Mouse (Mus musculus) heart, adult 8-10 months (tissue): ENCODE results near the gene Agpat3. TPM values are rescaled to one million over a fixed set of nuclear protein-coding genes. Genes with fewer than 3 reads are reported as not detected.

Experiments used
- DNase-seq: peaks from one replicate; pipeline ENCODE4 v3.0.0; 2022; ENCODE audit warnings: low spot score
- total RNA-seq, 4 experiments: library from RNA; stranded (reverse); gene quantifications; 2 replicates each; pipeline ENCODE4 v1.2.4; 2022

Gene Agpat3
- 100 to 1,000 TPM; 206 to 254 (median 219) TPM for total RNA-seq

DNA sequence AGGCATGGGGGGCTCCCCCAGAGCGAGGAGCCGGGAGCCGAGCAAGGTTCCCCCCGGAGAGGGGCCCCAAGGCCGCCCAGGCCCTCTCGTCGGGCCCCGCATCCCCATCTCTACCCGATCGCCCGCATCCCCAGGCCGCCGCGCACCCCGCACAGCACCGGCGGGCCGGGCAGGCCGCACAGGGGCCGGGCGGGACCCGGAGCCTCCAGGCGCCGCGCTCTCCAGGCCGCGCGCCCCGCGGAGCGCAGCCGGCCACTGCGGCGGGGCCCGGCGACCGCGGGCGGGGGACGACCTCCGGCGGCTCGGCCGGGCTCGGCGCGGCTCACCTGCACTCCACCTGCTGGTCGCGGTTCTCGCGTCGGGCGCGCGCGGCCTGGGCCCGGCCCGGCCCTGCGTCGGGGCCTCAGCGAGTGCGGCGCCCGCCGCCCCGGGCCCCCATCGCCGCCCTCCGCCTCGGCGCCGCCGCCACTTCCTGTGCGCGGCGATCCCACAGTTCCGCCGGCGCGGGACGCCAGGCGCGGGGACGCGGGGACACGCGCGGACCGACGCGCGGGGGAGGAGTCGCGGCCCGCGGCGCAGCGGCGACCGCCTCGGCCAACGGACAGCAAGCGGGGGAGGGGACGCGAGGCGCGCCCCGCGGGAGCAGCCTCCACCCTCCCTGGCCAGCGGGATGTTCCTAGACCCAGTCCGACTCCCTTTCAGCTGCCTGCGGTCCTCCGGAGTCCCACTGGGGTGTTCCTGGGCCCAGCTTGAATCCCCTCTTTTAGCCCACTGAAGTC is at the start of gene Agpat3:
Gene Agpat3 (minus strand): TSS at position 603 of the 779 bp plus-strand sequence.
- peak; percentile 23 for DNase-seq

DNA sequence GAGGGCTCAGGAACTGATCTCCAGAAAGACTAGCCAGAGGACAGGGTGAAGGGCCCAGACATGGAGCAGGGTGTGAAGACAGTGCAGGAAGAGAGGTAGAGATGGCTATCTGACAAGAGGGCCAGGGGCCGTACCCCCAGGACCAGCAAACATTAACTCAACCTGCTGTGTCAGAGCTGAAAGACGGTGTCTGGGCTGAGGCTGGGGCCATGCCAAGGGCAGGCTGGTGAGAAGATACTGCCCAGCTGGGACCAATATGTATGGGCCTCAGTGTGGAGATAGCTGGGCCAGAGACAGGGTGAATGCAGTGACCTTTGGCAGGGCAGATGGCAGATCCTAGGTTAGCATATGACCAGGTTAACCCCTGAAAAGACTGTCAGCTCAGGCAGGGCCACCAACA is 48.8 kb upstream of the Agpat3 start:
- DNase-seq: no peak

DNA sequence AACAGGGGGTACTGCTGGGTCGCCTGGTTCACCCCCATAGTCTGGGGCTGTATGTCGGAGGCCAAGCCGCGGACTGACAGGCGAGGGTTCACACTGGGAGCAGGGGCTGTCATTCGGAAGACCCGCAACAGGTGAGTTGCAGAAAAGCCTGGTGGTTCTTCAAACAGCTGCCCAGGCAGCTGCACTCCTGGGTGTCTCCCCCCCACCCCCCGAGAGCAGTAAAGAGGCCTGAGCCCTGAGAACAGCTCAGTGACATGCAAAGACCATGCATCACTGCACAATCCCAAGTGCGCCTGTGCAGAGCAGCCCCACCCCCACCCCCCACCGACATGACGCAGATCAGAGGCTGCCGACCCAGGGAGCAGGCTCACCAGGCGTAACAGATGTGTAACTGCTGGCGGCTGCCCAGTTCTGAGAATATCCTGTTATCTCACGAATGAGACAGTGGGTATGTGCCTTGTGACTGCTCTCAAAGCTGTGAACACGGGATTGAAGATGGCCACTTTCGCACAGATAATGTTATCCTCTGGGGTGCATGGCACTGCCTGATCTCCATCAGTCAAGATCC is 46.9 kb upstream of the Agpat3 start:
- no peak for DNase-seq

DNA sequence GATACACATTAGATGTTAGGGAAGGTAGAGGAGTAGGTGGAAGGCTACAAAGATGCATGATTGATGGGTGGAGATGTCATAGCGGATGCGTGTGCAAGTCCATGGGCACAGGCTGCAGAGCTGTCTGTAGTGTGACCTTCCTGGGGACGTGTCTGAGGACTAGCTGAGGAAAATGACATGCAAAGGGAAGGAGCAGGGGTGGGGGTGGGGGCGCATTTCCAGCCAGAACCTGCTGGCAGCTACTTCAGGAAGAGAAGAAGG is 44.3 kb upstream of the Agpat3 start:
- no peak for DNase-seq

DNA sequence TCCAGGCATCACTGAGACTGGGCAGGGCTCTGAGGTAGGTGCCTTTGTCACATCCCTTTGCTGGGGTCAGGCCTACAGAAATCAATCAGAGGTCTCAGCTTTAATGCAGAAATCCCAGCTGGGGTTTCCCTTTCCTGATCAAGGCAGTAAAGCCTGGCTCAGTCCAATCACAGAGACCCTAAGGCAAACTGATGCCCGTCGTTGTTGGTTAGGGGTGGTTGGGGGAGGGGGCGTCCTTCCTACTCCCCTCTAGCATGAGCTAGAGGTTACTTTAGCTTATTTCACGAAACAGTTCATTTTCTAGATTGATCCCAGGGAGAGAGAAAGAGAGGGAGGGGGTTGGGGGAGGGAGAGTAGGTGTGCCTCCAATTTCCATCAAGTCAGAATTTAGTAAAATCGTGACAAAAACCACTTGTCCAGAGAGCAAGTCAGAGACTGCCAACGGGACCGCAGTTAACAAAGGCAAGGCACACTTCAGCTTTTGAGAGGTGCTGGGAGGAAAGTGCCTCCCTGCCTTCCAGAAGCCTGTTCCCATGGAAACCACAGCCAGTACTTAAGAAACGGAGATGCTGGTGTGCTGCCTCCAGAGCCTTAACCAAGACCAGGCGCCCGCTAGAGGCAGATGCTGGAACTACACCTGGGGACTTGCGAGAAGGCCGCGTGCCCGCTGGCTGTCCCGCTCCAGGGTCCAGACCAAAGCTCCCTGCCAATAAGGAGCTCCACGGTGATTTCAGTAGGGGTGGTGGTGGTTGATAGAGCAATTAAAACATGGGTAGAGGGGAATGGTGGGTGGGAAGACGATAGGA is 43.7 kb upstream of the Agpat3 start:
- DNase-seq: peak; percentile 87

DNA sequence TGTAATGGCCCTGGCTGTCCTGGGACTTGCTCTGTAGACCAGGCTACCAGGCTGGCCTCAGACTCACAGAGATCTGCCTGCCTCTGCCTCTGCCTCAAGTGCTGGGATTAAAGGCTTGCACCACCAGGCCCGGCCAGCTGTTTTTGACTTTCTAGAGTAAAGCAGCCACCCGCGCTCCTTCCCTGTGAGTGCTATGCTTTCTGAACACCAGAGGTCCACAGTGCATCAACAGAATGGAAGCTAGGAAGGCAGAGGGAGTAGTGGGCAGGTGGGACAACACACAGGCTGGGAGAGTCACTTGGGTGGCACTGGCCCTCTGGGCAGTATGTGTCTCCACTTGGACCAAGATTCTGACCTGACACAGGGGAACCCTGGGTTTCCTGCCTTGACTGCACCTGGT is 43.1 kb upstream of the Agpat3 start:
- no peak for DNase-seq

DNA sequence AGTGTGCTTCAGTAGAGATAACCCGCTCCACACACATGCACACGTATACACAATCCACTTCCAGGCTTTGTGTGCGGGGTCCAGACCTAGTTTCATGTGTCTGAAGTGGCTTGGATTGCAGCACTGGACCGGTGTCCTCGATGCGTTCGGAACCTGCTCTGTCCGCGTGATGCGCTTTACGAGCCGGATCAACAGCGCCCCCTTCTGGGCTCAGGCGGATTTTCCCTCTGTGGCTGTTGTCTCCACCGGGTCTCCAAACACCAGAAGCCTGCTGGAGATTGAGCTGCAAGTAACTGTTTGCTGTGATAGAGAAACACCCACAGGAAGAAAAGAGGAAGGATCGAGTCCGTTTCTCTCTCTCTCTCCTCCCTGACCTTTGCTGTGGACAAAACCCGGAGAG is 39.8 kb upstream of the Agpat3 start:
- peak; percentile 77 for DNase-seq

DNA sequence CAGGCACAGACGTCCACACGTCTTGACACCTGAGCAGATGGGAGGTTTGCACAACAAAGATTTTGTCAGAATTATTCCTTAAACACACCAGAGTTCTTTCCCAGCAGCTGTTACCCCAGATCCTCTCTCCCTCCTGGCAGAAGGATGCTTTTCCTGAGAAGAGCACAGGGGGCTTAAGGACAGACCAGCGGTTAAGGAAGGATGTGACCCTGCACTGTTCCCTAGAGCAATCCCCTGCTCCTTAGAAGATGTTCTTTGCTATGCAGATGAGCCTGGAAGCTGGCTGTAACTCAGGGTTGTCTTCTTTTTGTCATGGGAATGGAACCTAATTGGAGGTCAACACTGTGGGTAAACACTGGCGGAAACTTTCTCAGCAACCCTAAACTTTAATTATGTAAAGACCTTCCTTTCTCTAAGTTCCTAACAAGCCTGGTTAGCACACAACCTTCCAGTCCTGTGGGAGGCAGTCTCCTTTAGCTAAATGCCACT is 38.7 kb upstream of the Agpat3 start:
- no peak for DNase-seq

DNA sequence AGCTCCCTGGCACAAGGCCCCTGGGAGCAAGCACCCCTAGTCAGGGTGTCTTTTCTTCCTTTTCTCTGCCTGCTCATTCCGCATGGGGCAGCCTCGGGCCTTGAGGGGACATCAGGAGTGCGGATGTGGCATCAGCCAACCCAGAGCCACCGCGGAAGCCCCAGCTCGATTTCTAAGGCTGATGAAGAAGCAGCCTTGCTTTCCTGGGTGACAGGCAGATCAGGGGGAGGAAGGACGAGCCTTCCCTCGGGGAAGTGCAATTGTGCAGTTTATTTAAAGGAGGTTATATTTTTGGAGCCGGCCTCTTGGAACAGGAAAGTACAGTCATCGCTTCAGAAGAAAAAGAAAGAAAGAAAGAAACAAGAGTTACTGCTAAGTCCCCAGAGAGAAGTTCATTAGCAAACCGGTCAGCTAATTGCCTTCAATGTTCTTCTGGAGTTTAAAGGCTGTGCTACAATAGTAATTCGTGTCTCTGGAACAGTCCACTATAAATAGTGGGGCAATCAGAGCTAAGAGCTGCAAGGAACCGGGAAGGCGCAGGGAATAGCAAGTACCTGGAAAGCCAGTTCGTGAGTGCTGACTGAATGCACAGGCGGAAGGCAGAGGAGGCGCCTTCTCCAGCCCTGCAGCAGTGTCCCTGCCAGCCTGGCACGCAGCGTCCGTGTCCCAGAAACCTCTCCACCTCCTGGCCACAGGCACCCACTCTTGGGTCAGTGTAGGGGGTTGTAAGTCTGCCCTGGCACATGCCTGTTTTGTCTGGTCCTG is 36.1 kb upstream of the Agpat3 start:
- no peak for DNase-seq

DNA sequence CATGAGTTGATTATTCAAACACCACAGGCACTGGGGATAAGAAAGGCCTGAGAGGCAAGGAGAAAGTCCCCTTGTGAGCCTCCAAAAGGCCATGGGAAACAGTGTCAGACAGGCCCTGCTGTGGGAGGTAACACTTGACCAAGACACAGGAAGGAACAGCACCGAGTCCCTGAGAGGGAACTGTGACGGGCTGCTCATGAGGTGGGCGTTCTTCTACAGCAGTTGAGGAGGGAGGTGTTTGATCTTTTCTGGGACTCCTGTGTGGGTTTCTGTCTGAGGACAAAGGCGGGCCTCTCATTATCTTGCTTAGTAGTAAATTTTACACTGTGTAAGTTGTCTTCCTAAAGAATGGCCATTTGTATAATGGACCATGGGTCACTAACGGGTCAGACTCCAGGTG is 33.2 kb upstream of the Agpat3 start:
- no peak for DNase-seq

DNA sequence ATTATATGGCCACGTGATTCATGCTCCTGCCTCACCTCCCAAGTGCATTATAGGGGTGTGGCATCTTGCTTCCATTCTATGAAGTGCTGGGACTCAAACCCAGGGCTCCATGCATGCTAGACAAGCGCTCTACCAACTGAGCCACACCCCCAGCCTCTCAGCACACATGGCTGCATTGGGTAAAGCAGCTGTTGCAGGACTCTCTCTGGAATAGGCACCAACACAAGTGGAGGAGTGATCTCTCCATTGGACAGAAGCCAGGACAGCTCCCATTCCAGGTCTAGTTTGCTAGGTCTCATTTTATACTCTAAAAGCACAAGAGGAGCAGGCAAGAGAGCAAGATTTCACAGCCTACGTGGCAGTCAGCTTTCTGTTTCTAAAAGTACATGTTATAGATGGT is 31.3 kb upstream of the Agpat3 start:
- DNase-seq: no peak

DNA sequence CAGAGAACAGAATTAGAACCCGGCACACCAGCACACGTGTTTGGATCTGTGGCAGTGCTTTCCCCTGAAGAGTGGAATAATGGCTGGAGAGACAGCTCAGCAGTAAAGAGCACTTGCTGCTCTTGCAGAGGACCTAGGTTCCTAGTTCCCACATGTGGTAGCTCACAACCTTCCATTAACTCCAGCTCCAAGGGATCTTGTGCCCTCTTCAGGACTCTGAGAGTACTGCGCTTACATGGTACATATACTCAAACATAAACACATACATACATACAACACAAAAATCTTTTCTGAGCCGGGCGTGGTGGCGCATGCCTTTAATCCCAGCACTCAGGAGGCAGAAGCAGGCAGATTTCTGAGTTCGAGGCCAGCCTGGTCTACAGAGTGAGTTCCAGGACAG is 26.2 kb upstream of the Agpat3 start:
- no peak for DNase-seq

DNA sequence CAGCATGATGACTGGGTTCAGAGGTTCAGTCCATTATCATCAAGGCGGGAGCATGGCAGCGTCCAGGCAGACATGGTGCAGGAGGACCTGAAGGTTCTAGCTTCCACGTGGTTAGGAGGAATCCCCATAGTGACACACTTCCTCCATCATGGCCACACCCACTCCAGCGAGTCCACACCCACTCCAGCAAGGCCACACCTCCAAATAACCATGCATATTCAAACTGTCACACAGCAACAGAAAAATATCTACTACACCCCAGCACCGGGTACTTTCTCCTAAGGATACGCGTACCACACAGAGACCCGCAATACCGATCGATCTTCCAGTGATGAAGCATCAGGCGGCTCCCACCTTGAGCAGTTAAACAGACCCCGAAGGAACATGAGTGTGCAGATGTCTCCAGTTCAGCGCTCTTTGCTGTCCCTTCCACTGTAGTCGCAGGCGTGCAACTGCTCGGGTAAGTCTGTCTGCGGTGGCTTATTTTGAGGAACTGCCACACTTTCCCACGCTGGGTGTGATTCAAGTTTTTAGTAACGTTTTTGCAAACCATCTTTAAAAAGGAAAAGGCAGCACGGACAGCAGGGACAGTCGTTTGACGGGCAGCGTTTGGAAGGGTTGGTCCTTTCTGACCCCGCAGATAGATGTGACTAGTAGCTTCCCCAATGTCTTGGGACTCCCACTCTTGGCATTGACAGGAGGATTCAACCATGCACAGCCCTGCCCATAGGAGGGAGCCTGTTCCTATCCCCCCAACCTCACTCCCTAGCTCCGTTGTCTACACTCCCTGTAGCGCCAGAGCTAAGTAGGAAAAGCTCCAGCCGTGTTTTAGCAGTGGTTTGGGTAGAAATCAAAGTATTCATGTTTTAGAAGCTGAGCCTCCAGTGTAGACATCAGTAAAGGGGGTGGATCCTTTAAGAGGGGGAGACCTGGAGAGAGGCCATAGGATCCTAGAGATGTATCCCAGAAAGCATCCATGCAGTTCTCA is 20.7 kb upstream of the Agpat3 start:
- no peak for DNase-seq

DNA sequence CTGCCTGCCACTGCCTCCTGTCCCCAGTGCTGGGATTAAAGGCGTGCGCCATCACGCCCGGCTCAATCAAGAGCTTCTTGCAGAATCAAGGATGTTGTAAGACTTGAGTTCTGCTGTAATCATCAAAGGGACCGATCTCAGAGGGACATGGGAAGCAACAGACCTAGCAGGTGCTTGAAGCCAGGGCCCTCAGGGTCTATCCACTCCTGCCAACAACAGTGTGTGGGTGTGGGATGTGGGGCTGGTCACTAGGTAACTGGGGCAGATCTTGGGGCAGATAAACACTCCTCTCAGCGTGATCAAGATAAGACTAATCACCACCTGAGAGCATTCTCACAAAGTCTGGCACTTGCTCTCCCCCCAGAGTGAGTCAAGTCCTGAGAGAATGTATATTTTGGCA is 19.5 kb upstream of the Agpat3 start:
- no peak for DNase-seq

DNA sequence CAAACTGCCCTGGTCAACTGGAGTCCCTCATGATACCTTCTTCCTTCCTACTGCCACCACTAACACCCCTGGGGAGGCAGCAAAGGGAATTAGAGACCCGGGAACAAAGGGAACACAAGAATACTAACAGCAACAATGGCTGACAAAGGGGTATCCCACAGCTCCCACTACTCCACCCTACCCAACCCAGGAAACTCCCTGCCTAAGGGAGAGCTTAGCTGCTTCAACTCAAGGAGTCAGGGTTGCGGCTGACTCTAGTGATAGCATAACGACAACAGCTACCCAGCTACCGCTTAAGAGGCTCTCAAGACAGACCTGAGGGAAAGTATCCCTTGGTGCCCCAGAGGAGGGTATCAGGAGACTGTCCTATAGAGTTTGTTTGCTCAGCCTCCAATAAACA is 15.3 kb upstream of the Agpat3 start:
- no peak for DNase-seq

DNA sequence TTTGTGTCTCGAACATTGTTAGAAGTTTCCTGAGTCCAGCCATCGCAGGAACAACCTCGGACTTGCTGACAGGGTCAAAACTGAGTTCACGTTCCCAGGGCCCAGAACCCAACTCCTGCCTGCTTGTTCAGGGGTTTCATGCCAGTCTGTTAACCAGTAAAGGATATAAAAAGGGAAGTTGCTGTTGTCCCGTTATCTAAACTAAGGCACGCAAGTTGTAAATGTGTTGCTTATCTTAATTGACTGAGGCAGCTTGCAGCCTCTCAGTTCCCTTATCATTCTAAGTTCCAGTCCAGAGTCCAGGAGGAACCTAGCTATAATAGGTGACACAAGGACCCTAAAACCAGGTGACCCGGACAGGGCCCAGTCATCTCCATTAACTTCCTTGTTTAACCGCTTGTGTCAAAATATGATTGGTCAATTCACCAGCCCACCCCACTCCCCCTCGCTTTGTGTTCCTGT is 14.6 kb upstream of the Agpat3 start:
- peak; percentile 31 for DNase-seq

DNA sequence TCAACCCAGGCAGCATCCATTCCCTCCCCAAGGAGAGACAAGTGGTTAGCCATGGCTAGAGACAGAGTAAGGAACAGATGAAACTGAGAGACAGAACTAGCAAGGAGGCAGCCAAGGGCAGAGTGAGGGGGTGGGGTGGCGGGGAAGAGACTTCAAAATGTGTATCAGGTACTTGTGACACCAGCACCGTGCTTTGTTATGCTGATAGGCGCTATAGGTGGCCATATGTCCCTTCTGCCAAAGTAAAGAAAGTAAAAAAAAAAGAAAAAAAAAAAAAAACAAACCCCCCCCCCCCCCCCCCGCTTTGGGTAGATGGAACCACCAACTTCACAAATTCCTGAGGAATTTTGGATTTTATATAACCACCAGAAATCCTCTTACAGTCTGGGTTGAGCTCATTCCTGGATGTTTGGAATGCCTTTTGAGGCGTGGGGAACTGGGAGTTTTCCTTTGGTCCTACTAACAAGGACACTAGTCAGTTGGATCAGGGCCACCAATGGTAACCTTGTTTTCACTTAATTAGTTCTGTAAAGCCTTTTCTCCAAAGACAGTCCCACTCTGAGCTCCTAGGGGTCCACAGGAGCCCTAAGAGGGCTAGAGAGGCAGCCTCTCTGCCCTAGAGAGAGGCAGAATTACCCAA is 14.0 kb upstream of the Agpat3 start:
- DNase-seq: no peak

DNA sequence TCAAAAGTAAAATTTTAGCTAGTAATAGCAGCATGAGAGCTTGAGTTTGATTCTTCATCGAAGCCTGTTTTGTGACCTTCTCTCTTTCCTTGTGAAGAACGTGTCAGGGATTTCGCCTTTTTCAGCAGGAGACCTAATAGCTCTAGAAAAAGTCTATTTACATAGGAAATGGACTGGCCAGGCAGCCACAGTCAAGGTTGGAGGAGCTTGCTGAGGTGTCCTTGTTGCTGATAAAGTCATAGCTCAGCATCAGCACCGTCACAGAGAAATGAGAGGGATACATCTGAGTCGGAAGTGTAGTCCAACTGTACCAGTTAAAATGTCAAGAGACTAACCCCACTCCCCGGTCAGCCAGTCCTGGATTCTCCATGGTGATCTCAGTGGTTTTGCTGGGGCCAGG is 13.3 kb upstream of the Agpat3 start:
- DNase-seq: no peak

DNA sequence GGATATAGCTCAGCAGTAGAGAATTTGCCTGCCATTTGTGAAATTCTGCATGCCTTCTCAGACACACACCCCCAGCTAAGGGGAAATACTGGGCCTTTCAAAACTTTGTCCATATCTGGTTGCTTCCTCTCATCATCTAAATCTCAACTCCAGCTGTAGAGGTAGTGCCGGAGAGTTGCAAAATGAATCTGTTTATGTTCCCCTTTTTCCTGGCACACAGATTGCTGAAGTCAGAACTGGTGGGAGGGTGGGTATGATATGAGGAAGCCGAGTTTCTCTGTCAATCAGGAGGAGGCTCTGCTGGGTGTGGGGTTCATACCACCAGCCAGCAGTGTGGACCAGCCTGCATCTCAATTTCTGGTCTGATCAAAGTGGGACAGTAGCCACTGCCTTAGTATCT is 11.8 kb upstream of the Agpat3 start:
- DNase-seq: peak; percentile 42

DNA sequence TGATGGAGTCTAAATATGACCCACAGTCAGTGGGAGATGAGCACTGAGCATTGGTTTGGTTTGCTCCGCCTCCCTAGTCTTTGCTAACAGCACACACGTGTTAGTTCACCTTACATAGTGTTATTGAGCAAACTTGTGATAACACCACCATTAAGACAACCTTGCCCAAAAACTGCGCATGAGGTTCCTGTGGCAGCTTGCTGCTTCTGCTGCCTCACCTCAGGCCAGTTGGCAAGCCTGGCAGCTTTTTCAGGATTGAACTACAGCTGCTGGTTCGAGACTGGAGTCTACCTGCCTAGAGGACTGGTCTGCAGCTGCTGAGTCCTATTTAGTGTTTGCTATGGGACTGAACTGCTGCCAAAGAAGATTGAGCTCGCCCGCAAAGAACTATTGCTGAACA is 11.1 kb upstream of the Agpat3 start:
- no peak for DNase-seq
